Mouse (Mus musculus) kidney, adult 2 months (tissue): Measurements from ENCODE around the gene Cd5.
A peak's percentile ranks its signal among the peaks of the same experiment; 100 is the strongest.

Experiments
- CTCF ChIP-seq: fragments of 200-500 bp; conservative IDR thresholded peaks from 2 replicates; pipeline ENCODE4 v1.5.1; 2011; ENCODE audit warnings: low read depth, mild to moderate bottlenecking, control low read depth, low read length, moderate library complexity, mixed read lengths; ENCODE audit not compliant: insufficient read depth, insufficient read length
- POLR2A ChIP-seq: fragments of 200-500 bp; IDR thresholded peaks from one replicate; pipeline ENCODE4 v1.6.1; 2011; ENCODE audit warnings: low read depth, low read length, control low read depth

GRCm38 (mm10) chr19:10709360-10710087 is 29.3 kb downstream of the Cd5 start:
- peak; percentile 98 for TF ChIP-seq CTCF
- TF ChIP-seq POLR2A: no peak
